Mouse (Mus musculus): Measurements from ENCODE around the gene Mrpl52. TPM values are rescaled to one million over a fixed set of nuclear protein-coding genes. Genes with fewer than 3 reads are reported as not detected.

The Mrpl52 gene
- 196 and 285 TPM in 2 replicates for polyA plus RNA-seq (2015; fragmentation: Nextera tagmentation; extraction: Ambion mirVana)

DNA sequence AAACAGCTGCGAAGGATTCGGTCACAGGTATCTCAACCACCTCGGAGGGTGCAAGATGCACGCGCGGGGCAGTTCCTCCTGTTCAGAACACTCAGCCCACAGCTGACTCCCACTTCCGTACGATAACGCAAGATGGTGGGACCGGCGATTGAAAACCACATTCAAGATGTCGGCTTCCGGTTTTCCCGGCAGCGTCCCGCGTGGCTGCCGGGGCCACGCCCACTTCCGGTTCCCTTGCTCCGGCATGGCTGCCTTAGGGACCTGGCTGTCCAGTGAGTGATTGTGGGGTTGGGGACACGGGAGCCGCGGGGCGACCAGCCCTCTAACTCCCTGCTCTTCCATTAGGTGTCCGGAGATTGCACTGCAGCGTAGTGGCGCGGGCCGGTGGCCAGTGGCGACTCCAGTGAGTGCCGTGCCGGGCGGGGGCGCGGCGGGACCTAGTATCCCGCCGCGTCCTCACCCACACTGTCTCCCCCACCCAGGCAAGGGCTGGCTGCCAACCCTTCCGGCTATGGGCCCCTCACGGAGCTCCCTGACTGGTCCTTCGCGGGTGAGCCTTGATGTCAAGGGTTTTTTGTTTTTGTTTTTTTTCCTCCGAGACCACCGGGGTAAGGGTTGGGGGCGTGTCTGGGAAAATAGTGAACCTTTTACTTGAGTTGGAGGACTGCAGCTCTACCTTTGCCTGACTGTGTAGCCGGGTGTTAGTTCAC, at the start of gene Mrpl52:
Gene Mrpl52, plus strand, starts transcription at position 221 of the 710 bp plus-strand sequence.
- H3K4me1 ChIP-seq (replicated peaks) = peaks cover 47% of the 10 kb centered on the region

DNA sequence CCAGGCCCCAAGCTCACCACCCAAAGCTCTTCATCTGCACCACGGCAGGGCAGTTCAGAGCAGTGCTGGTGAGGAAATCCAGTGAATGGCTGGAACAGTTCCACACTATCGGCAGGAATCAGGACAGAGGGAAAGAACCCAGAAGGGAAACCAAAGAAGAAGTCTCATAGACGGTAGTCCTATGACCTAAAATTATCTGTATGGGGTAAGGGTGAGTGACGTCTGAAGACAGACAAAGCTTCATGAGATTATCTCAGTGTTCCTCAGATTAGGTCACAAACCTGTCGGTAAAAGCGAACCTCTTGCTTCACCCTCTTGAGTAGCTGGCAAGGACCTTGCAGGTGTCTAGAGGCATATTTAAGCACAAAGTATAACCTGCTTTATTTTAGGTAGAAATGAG, 49.5 kb upstream of the Mrpl52 start:
- no peak overlapping the region for H3K9ac ChIP-seq
- no peaks in the 10 kb centered on the region for H3K9me3 ChIP-seq (replicated peaks)
- H3K36me3 ChIP-seq = no peaks in the 10 kb centered on the region
- no peak for ATAC-seq (replicated peaks; ENCODE audit: insufficient number of reproducible peaks, insufficient read depth, low FRiP score, low read depth)
- no peaks in the 10 kb centered on the region for H3K4me1 ChIP-seq (replicated peaks)
- WGBS = 65% methylated on average over 6 of the region's 6 CpGs
- H3K4me2 ChIP-seq = no peak overlapping the region
- no peak overlapping the region for H3K4me3 ChIP-seq
- no peaks in the 10 kb centered on the region for H3K27me3 ChIP-seq
- no peak overlapping the region for H3K27ac ChIP-seq

More for the DNA sequence above, at the start of gene Mrpl52:
- peak; percentile 56 for ATAC-seq (replicated peaks; ENCODE audit: insufficient number of reproducible peaks, insufficient read depth, low FRiP score, low read depth)
- Histone ChIP-seq H3K4me3 (peak within 1 kb of the TSS; percentile 92), H3K4me2 (peak within 1 kb of the TSS; percentile 73), H3K9ac (peak within 1 kb of the TSS; percentile 87), H3K9me3 (replicated peaks) (no peaks in the 10 kb centered on the region), H3K27ac (peak within 1 kb of the TSS; percentile 88), H3K27me3 (no peaks in the 10 kb centered on the region), H3K36me3 (0 out of 2 replicates have a peak, but pooled peaks cover 4% of the 10 kb centered on the region)
- WGBS = under 1% methylated on average over 48 of the region's 48 CpGs

DNA sequence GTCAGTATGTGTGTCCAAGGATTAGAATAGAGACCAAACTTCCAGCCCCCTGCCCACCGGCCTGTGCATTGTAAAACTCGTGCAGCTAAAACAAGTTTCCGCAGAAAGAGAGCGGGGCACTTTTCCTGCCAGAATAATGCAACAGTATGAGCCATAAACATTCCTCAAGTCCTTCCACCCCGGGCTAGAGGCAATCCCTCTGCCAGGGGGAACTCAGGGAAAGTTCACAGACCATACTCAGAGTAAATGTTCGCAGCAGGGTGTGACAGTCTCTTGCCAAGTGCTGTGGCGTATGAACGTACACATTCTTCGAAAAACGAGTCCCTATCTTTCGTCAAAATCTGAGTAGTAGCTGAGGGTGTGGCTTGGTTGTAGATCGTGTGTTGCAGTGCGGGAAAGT, 47.1 kb upstream of the Mrpl52 start:
- Histone ChIP-seq H3K4me1 (replicated peaks) (peaks cover 6% of the 10 kb centered on the region; the same call in 1 of the 2 replicates), H3K9me3 (replicated peaks) (no peaks in the 10 kb centered on the region), H3K9ac (no peak overlapping the region), H3K27ac (no peak overlapping the region), H3K4me2 (no peak overlapping the region), H3K36me3 (no peaks in the 10 kb centered on the region), H3K27me3 (no peaks in the 10 kb centered on the region), H3K4me3 (no peak overlapping the region)
- ATAC-seq (replicated peaks; ENCODE audit: insufficient number of reproducible peaks, insufficient read depth, low FRiP score, low read depth) = no peak
- 72% methylated on average over 13 of the region's 13 CpGs for WGBS

DNA sequence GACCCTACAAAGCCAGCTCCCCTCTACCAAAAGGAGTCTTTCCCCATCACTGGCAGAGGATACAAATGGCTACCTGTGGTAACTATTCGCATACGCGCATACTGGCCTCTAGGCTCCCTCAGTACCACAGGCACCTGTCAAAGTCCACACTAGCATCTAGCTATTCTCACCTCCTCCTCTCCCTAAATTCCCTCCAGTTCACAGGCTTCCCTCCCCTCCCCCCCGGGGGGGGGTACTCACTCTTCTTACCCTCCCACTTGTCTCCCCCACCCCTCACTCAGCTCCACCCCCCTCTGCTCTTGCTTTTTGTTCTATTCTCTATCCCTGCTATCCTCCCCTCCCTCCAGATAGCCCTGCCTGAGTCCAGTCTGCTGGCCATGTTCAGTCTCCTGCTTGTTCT, 46.1 kb upstream of the Mrpl52 start:
- H3K4me3 ChIP-seq = no peak overlapping the region
- H3K4me2 ChIP-seq = no peak overlapping the region
- H3K36me3 ChIP-seq = no peaks in the 10 kb centered on the region
- no peak overlapping the region for H3K27ac ChIP-seq
- H3K9ac ChIP-seq = no peak overlapping the region
- WGBS = 80% methylated on average over 4 of the region's 4 CpGs
- H3K9me3 ChIP-seq (replicated peaks) = no peaks in the 10 kb centered on the region
- peaks cover 6% of the 10 kb centered on the region; the same call in 1 of the 2 replicates for H3K4me1 ChIP-seq (replicated peaks)
- H3K27me3 ChIP-seq = no peaks in the 10 kb centered on the region
- ATAC-seq (replicated peaks; ENCODE audit: insufficient number of reproducible peaks, insufficient read depth, low FRiP score, low read depth) = no peak

DNA sequence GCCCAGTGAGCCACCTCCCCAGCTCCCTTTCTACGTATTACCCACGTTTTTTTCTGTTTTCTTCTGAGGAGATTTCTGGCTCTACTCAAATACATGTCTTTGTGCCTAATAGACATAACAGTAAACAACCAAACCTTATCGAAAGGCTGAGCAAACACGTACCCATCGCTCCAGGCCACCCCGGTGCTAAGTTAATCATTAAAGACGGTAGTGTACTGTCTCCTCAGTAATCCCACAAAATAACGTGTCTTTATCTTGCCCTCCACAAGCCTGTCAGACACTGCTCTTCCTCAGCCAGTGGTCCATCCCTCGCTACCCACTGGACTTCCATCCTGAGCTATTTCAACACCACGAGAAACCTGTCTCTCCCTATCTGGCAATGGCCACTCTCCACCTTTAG, 44.9 kb upstream of the Mrpl52 start:
- H3K9me3 ChIP-seq (replicated peaks) = no peaks in the 10 kb centered on the region
- H3K9ac ChIP-seq = no peak overlapping the region
- H3K4me2 ChIP-seq = no peak overlapping the region
- H3K27ac ChIP-seq = no peak overlapping the region
- H3K27me3 ChIP-seq = no peaks in the 10 kb centered on the region
- H3K4me3 ChIP-seq = no peak overlapping the region
- WGBS = 78% methylated on average over 10 of the region's 10 CpGs
- no peak for ATAC-seq (replicated peaks; ENCODE audit: insufficient number of reproducible peaks, insufficient read depth, low FRiP score, low read depth)
- H3K36me3 ChIP-seq = no peaks in the 10 kb centered on the region
- H3K4me1 ChIP-seq (replicated peaks) = peaks cover 6% of the 10 kb centered on the region; the same call in 1 of the 2 replicates

DNA sequence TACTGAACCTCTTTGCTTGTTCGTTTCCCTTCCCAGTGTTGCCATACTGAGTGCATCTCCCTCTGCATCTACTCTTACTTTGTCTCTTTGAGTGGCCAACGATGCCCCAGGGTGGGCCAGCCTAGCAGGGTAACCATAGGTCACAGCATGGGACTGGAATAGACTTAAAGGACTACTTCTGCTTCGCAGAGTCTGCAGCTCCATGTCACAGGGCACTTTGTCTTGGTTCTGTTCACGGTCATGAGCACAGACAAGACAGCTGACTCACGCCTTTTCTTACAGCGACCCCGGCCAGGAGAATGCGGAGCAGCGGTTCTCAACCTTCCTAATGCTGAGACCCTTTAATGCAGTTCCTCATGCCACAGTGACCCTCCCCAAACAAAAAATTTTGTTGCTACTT, 44.1 kb upstream of the Mrpl52 start:
- Histone ChIP-seq H3K4me1 (replicated peaks) (peaks cover 6% of the 10 kb centered on the region; the same call in 1 of the 2 replicates), H3K9me3 (replicated peaks) (no peaks in the 10 kb centered on the region), H3K4me2 (no peak overlapping the region), H3K4me3 (no peak overlapping the region), H3K36me3 (no peaks in the 10 kb centered on the region), H3K27me3 (no peaks in the 10 kb centered on the region), H3K27ac (no peak overlapping the region), H3K9ac (no peak overlapping the region)
- 74% methylated on average over 9 of the region's 9 CpGs for WGBS
- ATAC-seq (replicated peaks; ENCODE audit: insufficient number of reproducible peaks, insufficient read depth, low FRiP score, low read depth) = no peak

DNA sequence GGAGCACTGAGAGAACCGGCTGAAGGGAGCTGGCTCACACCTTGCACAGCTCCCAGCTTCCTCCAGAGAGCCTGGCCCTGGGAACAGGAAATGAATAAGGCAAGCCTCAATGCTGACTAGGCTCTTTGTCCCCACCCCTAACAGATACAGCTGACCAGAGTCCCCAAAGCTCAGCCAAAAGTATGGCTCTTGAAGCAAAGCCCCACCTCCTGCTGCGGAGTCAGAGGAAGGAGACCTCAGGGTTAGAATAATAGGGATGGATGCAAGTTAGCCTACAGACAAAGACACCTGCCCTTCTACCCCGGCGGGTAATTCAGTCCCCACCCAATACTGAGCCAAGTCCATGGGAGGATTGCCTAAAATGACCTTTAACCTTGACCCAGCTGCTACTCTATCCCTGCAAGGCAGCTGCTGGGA, 43.3 kb upstream of the Mrpl52 start:
- no peak overlapping the region for H3K9ac ChIP-seq
- WGBS = 44% methylated on average over 4 of the region's 4 CpGs
- no peak overlapping the region for H3K27ac ChIP-seq
- no peak overlapping the region for H3K4me3 ChIP-seq
- no peak overlapping the region for H3K4me2 ChIP-seq
- H3K36me3 ChIP-seq = no peaks in the 10 kb centered on the region
- no peaks in the 10 kb centered on the region for H3K9me3 ChIP-seq (replicated peaks)
- H3K27me3 ChIP-seq = no peaks in the 10 kb centered on the region
- H3K4me1 ChIP-seq (replicated peaks) = peaks cover 6% of the 10 kb centered on the region; the same call in 1 of the 2 replicates
- peak; percentile 54; the same call in 1 of the 2 replicates for ATAC-seq (replicated peaks; ENCODE audit: insufficient number of reproducible peaks, insufficient read depth, low FRiP score, low read depth)

DNA sequence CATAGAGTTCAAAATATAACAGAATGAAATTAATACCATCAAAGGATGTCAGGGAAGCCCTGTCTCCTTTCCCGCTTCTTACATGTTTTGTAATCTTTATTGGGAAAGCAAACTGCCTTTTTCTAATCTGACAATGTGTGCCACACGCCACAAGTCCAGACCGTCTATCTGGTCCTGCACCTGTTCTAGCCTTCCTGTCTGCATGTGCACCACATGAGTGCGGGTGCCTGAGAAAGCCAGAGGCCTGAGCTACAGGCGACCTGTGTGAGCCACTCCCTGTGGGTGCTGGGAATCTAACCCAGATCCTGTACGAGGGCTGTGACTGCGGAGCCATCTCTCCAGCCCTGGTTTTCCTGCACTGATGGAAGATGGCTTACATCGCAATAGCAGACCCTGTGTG, 42.3 kb upstream of the Mrpl52 start:
- H3K27ac ChIP-seq = no peak overlapping the region
- H3K4me2 ChIP-seq = no peak overlapping the region
- no peaks in the 10 kb centered on the region for H3K27me3 ChIP-seq
- 86% methylated on average over 8 of the region's 8 CpGs for WGBS
- H3K4me3 ChIP-seq = no peak overlapping the region
- no peak for ATAC-seq (replicated peaks; ENCODE audit: insufficient number of reproducible peaks, insufficient read depth, low FRiP score, low read depth)
- H3K4me1 ChIP-seq (replicated peaks) = peaks cover 6% of the 10 kb centered on the region; the same call in 1 of the 2 replicates
- no peaks in the 10 kb centered on the region for H3K36me3 ChIP-seq
- H3K9ac ChIP-seq = no peak overlapping the region
- H3K9me3 ChIP-seq (replicated peaks) = no peaks in the 10 kb centered on the region

DNA sequence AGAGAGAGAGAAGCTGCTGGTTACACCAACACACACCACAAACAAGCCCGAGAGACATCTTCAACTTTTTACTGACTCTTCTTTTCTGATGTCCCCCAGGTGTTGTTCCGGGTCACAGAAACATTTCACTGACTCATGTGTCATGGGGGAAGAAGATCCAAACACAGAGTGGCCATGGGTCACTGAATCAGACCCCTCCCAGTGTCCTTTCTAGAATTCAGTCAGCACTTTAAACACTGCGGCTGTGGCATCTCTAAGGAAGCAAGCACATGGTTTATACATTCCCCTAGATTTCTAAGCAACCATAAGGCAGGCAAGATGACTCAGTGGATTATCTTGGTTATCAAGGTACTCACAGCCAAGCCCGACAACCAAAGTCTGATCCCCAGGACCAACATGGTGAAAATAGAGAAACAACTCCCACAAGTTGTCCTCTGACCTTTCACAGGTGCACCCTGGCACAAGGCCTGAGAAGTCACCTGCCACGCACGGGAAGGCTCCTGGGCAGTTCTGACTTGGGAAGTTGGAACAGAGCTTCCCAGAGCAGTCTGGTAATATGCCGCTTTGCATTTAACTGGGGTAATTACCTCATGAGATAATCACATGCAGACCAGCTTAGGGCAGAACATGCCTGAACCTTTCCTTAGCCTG, 40.6 kb upstream of the Mrpl52 start:
- H3K9ac ChIP-seq = no peak overlapping the region
- ATAC-seq (replicated peaks; ENCODE audit: insufficient number of reproducible peaks, insufficient read depth, low FRiP score, low read depth) = no peak
- WGBS = 79% methylated on average over 7 of the region's 7 CpGs
- H3K9me3 ChIP-seq (replicated peaks) = no peaks in the 10 kb centered on the region
- peaks cover 6% of the 10 kb centered on the region; the same call in 1 of the 2 replicates for H3K4me1 ChIP-seq (replicated peaks)
- H3K4me3 ChIP-seq = no peak overlapping the region
- no peak overlapping the region for H3K27ac ChIP-seq
- no peaks in the 10 kb centered on the region for H3K27me3 ChIP-seq
- H3K4me2 ChIP-seq = no peak overlapping the region
- H3K36me3 ChIP-seq = no peaks in the 10 kb centered on the region

DNA sequence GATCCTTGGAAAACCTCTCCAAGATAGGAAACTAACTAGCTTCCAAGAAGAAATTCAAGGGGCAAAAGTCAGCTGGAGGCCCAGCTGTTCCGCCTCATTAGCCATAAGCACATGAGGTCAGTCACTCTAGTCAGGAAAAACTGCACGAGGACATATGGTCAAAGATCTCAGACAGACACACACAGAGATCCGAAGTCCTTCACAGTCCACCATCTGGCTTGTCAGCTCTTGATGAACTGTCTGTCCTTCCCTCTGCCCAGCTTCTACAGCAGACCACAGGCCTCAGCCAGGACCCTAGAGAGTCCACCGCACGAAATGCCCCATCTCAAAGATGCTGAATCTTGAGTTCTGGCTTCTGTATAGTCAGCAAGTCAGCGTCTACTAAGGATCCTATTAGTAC, 39.2 kb upstream of the Mrpl52 start:
- WGBS = 77% methylated on average over 6 of the region's 6 CpGs
- no peak overlapping the region for H3K4me2 ChIP-seq
- ATAC-seq (replicated peaks; ENCODE audit: insufficient number of reproducible peaks, insufficient read depth, low FRiP score, low read depth) = no peak

DNA sequence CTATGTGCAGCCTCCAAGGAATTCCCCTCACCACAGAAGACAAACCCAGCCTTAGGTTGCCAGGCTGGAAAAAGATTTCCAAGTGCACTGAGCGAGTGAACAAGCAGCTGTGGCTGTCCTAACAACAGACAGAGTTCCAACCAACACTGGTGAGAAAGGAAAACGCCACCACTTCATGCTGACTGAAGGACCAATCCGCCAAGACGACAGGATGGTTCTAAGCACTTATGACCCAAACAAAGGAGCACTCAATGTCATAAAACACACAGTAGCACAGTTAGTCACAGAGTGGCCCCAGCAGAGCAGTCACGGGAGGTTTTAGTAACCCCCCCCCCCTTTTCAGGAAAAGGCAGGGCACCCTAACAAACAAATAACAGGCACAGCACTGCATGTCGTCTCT, 35.9 kb upstream of the Mrpl52 start:
- H3K9me3 ChIP-seq (replicated peaks) = no peaks in the 10 kb centered on the region
- H3K4me3 ChIP-seq = no peak overlapping the region
- no peaks in the 10 kb centered on the region for H3K27me3 ChIP-seq
- no peak overlapping the region for H3K9ac ChIP-seq
- no peak for ATAC-seq (replicated peaks; ENCODE audit: insufficient number of reproducible peaks, insufficient read depth, low FRiP score, low read depth)
- H3K4me1 ChIP-seq (replicated peaks) = no peaks in the 10 kb centered on the region
- WGBS = 58% methylated on average over 6 of the region's 6 CpGs
- no peak overlapping the region for H3K27ac ChIP-seq
- H3K4me2 ChIP-seq = no peak overlapping the region
- H3K36me3 ChIP-seq = no peaks in the 10 kb centered on the region

More for the DNA sequence above, 39.2 kb upstream of the Mrpl52 start:
- H3K36me3 ChIP-seq = no peaks in the 10 kb centered on the region
- no peaks in the 10 kb centered on the region for H3K27me3 ChIP-seq
- H3K4me3 ChIP-seq = no peak overlapping the region
- H3K9me3 ChIP-seq (replicated peaks) = no peaks in the 10 kb centered on the region
- no peak overlapping the region for H3K27ac ChIP-seq
- H3K4me1 ChIP-seq (replicated peaks) = peaks cover 6% of the 10 kb centered on the region; the same call in 1 of the 2 replicates
- H3K9ac ChIP-seq = no peak overlapping the region

Data from heart, embryonic 15.5 days (tissue).